Mouse (Mus musculus): Measurements from ENCODE around the gene Tbpl1.

- TF ChIP-seq POLR2A (IDR thresholded peaks at IDR 0.05; ENCODE audit: borderline replicate concordance, extremely low read depth, low read depth, low read length): no peak
- TF ChIP-seq CTCF (IDR thresholded peaks at IDR 0.05; ENCODE audit: insufficient read depth, low read length): no peak
Measured at GRCm38 (mm10) chr10:22745922-22746321, 14.2 kb upstream of the Tbpl1 start.
